Mouse (Mus musculus) CH12.LX (cell line): ENCODE measurements around the gene Mpv17.

Experiments used
- CTCF ChIP-seq, 2 experiments: IDR thresholded peaks in 1 of 2; conservative IDR thresholded peaks in 1 of 2; 2 replicates each; pipeline ENCODE4 v1.5.1; 2011 to 2012; ENCODE audit warnings: low read depth in 2 of 2, low read length in 2 of 2, improper control_type of control experiment in 1 of 2, inconsistent platforms in 1 of 2, mild to moderate bottlenecking in 1 of 2, moderate library complexity in 1 of 2
- E2F4 ChIP-seq: IDR thresholded peaks from 2 replicates; pipeline ENCODE4 v1.6.1; 2011; ENCODE audit warnings: low read depth, low read length, improper control_type of control experiment; ENCODE audit not compliant: insufficient replicate concordance
- EP300 ChIP-seq: IDR thresholded peaks from 2 replicates; pipeline ENCODE4 v1.6.1; 2011; ENCODE audit warnings: low read length, improper control_type of control experiment
- GABPA ChIP-seq: IDR thresholded peaks from 2 replicates; pipeline ENCODE4 v1.6.1; 2012; ENCODE audit warnings: low read depth, low read length, improper control_type of control experiment, inconsistent platforms; ENCODE audit not compliant: insufficient replicate concordance
- MAX ChIP-seq: IDR thresholded peaks from 2 replicates; pipeline ENCODE4 v1.6.1; 2011; ENCODE audit warnings: low read length, improper control_type of control experiment
- MAZ ChIP-seq: IDR thresholded peaks from 2 replicates; pipeline ENCODE4 v1.6.1; 2012; ENCODE audit warnings: low read depth, mild to moderate bottlenecking, inconsistent platforms, low read length, improper control_type of control experiment, moderate library complexity
- MYC ChIP-seq: IDR thresholded peaks from 2 replicates; pipeline ENCODE4 v1.6.1; 2011; ENCODE audit warnings: low read depth, mild to moderate bottlenecking, improper control_type of control experiment, low read length
- NRF1 ChIP-seq: IDR thresholded peaks from 2 replicates; pipeline ENCODE4 v1.6.1; 2014; ENCODE audit warnings: low read depth, mild to moderate bottlenecking, inconsistent platforms, low read length, improper control_type of control experiment, moderate library complexity
- POLR2A ChIP-seq: IDR thresholded peaks from 2 replicates; pipeline ENCODE4 v1.6.1; 2011; ENCODE audit warnings: low read depth, mild to moderate bottlenecking, improper control_type of control experiment, low read length
- SMC3 ChIP-seq: IDR thresholded peaks from 2 replicates; pipeline ENCODE4 v1.6.1; 2011; ENCODE audit warnings: low read depth, low read length, improper control_type of control experiment
- USF1 ChIP-seq: IDR thresholded peaks from 2 replicates; pipeline ENCODE4 v1.6.1; 2014; ENCODE audit warnings: low read depth, mild to moderate bottlenecking, inconsistent platforms, low read length, improper control_type of control experiment
- ZC3H11A ChIP-seq: IDR thresholded peaks from 2 replicates; pipeline ENCODE4 v1.6.1; 2012; ENCODE audit warnings: low read depth, mild to moderate bottlenecking, inconsistent platforms, low read length, improper control_type of control experiment
- ZNF384 ChIP-seq: IDR thresholded peaks from 2 replicates; pipeline ENCODE4 v1.6.1; 2012; ENCODE audit warnings: low read depth, low read length, improper control_type of control experiment, inconsistent platforms

DNA sequence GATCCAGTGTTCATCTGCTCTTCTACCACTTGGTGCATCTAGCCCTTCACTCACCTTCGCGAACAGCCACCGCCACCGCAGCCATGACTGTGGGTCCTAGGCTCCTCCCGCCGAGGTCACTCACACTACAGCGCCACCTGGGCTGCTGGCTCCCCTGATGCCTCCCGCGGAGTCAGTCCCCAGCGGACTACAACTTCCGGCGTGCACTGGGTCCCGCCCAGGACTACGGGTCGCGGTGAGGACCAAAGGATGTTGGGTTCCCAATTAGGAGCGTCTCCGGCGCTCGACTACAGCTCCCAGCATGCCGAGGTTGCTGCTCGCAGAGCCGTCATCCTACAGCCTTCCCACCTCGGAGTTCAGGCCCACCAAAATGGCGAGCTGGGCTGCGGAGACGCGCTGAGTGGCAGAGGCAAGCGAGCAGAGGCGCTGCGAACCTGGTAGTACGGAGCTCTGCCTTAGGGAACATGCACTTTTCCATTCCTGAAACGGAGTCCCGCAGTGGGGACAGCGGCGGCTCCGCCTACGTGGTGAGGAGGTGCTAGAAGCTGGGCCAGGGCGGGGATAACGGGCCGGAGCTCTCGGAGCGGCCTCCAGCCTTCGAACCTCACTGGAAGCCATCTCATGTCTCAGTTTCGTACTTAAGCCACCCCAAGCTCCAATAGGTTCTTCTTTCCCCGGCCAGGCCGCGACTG is 39.0 kb upstream of the Mpv17 start, which contains the start of the genes Snx17 and Eif2b4:
- TF ChIP-seq ZNF384 (no peak), CTCF (conservative IDR thresholded peaks at IDR 0.05 in 1 of 2, IDR thresholded peaks at IDR 0.05 in 1 of 2; ENCODE audit: low read depth in 2 of 2, low read length in 2 of 2) (peak in 1 of 2 experiments; percentile 77; a peak in 2 of 4 replicates), ZC3H11A (no peak), SMC3 (no peak), MAX (peak; percentile 34; the same call in 1 of the 2 replicates), NRF1 (peak; percentile 61; the same call in 1 of the 2 replicates), POLR2A (peak; percentile 89), MYC (peak; percentile 53; the same call in 1 of the 2 replicates), MAZ (peak; percentile 86), EP300 (no peak), GABPA (peak; percentile 90; the same call in 1 of the 2 replicates), USF1 (no peak), E2F4 (peak; percentile 79; the same call in 1 of the 2 replicates)
